Mouse (Mus musculus) myocyte (in vitro differentiated cells): Measurements from ENCODE around the gene Slc38a11.

Experiments
- CEBPB ChIP-seq: IDR thresholded peaks from 2 replicates; pipeline ENCODE4 v1.6.1; 2011; ENCODE audit warnings: mild to moderate bottlenecking, moderate library complexity; ENCODE audit not compliant: poor library complexity, insufficient read depth, severe bottlenecking
- E2F4 ChIP-seq: IDR thresholded peaks from one replicate; pipeline ENCODE4 v1.6.1; 2011; ENCODE audit warnings: mild to moderate bottlenecking, control low read depth, moderate library complexity; ENCODE audit not compliant: insufficient read depth
- MAX ChIP-seq: IDR thresholded peaks from one replicate; pipeline ENCODE4 v1.6.1; 2011; ENCODE audit warnings: low read depth, mild to moderate bottlenecking, control low read depth
- MYOD1 ChIP-seq, 3 experiments: IDR thresholded peaks; one replicate each; pipeline ENCODE4 v1.6.1; 2011; ENCODE audit warnings: control low read depth in 2 of 3, low read depth in 2 of 3, mild to moderate bottlenecking in 2 of 3, moderate library complexity in 1 of 3; ENCODE audit not compliant: insufficient read length in 2 of 3, control insufficient read depth in 1 of 3
- MYOG ChIP-seq, 3 experiments: IDR thresholded peaks; one replicate each; pipeline ENCODE4 v1.6.1; 2011; ENCODE audit warnings: control low read depth in 2 of 3, low read depth in 2 of 3, mild to moderate bottlenecking in 2 of 3; ENCODE audit not compliant: insufficient read length in 2 of 3, control insufficient read depth in 1 of 3, insufficient read depth in 1 of 3
- POLR2A ChIP-seq: IDR thresholded peaks from one replicate; pipeline ENCODE4 v1.6.1; 2011; ENCODE audit warnings: low read depth, mild to moderate bottlenecking, control low read depth, moderate library complexity; ENCODE audit not compliant: insufficient read length
- SRF ChIP-seq: IDR thresholded peaks from one replicate; pipeline ENCODE4 v1.6.1; 2011; ENCODE audit warnings: low read depth; ENCODE audit not compliant: control insufficient read depth, insufficient read length
- TCF12 ChIP-seq: IDR thresholded peaks from one replicate; pipeline ENCODE4 v1.6.1; 2011; ENCODE audit warnings: mild to moderate bottlenecking, control low read depth; ENCODE audit not compliant: poor library complexity, insufficient read depth, severe bottlenecking
- TCF3 ChIP-seq: IDR thresholded peaks from one replicate; pipeline ENCODE4 v1.6.1; 2011; ENCODE audit warnings: low read depth, control low read depth; ENCODE audit not compliant: insufficient read length
- USF1 ChIP-seq: IDR thresholded peaks from one replicate; pipeline ENCODE4 v1.6.1; 2011; ENCODE audit warnings: low read depth, mild to moderate bottlenecking, control low read depth, moderate library complexity

DNA sequence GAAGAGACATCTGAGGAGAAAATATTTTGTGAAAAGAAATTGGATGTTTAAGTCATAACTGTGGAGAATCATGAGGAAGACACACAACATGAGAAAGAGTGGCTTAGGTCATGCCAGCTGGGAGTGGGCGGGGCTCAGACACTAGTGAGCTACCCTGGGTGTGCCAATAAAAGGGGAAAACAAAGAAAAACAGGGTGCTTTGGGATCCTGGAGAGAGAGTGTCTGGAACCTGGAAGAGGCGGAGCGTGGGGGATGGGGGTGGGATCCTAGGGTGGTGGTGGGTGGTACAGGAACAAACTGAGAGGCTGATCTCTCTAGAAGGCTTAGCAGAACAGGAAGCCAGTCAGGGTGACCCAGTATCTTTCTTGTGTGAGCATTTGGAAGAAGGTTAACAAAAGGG lies 23.0 kb downstream of the Slc38a11 start:
- TF ChIP-seq CEBPB (no peak), TCF12 (no peak), MAX (no peak), POLR2A (no peak), MYOD1 (IDR thresholded peaks at IDR 0.05; ENCODE audit: control insufficient read depth in 1 of 3, insufficient read length in 2 of 3, low read depth in 2 of 3) (no peak), MYOG (IDR thresholded peaks at IDR 0.05; ENCODE audit: control insufficient read depth in 1 of 3, insufficient read depth in 1 of 3, insufficient read length in 2 of 3, low read depth in 2 of 3) (no peak), E2F4 (no peak), USF1 (no peak), TCF3 (no peak), SRF (no peak)
